Mouse (Mus musculus) hindbrain, embryonic 12.5 days (tissue): Measurements from ENCODE around the gene Ndufa6. TPM values are rescaled to one million over a fixed set of nuclear protein-coding genes. Genes with fewer than 3 reads are reported as not detected.

Experiments
- ATAC-seq: fragments of 200-750 bp; cut with Nextera tagmentation; 2 replicates; pipeline ENCODE4 v1.8.0; 2017; ENCODE audit warnings: moderate TSS enrichment; ENCODE audit not compliant: low FRiP score
- H3K27ac ChIP-seq: fragments of 300-500 bp; sonication (generic); 2 replicates; pipeline ENCODE4 v1.5.1; 2016; ENCODE audit warnings: mild to moderate bottlenecking
- H3K27me3 ChIP-seq: fragments of 300-500 bp; sonication (generic); 2 replicates; pipeline ENCODE4 v1.6.1; 2016; ENCODE audit warnings: mild to moderate bottlenecking
- H3K36me3 ChIP-seq: fragments of 300-500 bp; sonication (generic); 2 replicates; pipeline ENCODE4 v1.6.1; 2016; ENCODE audit warnings: mild to moderate bottlenecking
- H3K4me1 ChIP-seq: fragments of 300-500 bp; sonication (generic); 2 replicates; pipeline ENCODE4 v1.6.1; 2016
- H3K4me2 ChIP-seq: fragments of 300-500 bp; sonication (generic); replicated peaks from 2 replicates; pipeline ENCODE4 v1.6.1; 2016; ENCODE audit warnings: mild to moderate bottlenecking
- H3K4me3 ChIP-seq: fragments of 300-500 bp; sonication (generic); 2 replicates; pipeline ENCODE4 v1.5.1; 2016; ENCODE audit warnings: mild to moderate bottlenecking
- H3K9ac ChIP-seq: fragments of 300-500 bp; sonication (generic); 2 replicates; pipeline ENCODE4 v1.6.1; 2016; ENCODE audit warnings: mild to moderate bottlenecking, moderate library complexity
- H3K9me3 ChIP-seq: fragments of 300-500 bp; sonication (generic); replicated peaks from 2 replicates; pipeline ENCODE4 v1.6.1; 2016; ENCODE audit warnings: mild to moderate bottlenecking
- whole genome bisulfite sequencing: fragments of 180-500 bp; shearing (Covaris S2); methylation state at CpG from one replicate; pipeline ENCODE4 v1.1.7; 2016; 5-methylcytosine and 5-hydroxymethylcytosine counted together
- polyA plus RNA-seq: library from polyadenylated mRNA; unstranded; fragments of >200 nt; fragmentation: Nextera tagmentation; extraction: Ambion mirVana; gene quantifications from 2 replicates; pipeline ENCODE4 v1.2.1, GENCODE M21; 2016

Ndufa6 gene
- polyA plus RNA-seq, 1 experiment from 2014 or later: 295 TPM

DNA sequence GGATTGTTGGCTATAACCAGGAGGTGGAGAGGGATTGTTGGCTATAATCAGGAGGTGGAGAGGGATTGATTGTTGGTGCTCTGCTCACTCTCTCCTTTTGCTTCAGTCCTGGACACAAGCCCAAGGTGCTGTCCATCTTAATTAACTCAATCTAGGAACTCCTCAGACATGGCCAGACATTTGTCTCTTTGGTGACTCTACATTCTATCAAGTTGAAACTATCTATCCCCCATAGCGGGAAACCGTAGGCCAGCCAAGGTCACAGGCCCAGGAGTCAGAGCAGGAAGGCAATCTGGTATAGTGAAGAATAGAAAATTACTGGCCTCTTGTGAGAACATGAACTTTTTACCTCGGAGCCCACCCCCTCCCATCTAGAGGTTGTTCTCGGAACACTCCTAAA lies 8.1 kb upstream of the Ndufa6 start:
- Histone ChIP-seq H3K27ac (no peak overlapping the region), H3K9me3 (no peaks in the 10 kb centered on the region), H3K4me1 (no peaks in the 10 kb centered on the region), H3K4me3 (no peak overlapping the region), H3K4me2 (no peak overlapping the region), H3K27me3 (no peaks in the 10 kb centered on the region), H3K36me3 (no peaks in the 10 kb centered on the region), H3K9ac (no peak overlapping the region)
- no peak for ATAC-seq
- WGBS: 87% methylated on average over 4 of the region's 4 CpGs

DNA sequence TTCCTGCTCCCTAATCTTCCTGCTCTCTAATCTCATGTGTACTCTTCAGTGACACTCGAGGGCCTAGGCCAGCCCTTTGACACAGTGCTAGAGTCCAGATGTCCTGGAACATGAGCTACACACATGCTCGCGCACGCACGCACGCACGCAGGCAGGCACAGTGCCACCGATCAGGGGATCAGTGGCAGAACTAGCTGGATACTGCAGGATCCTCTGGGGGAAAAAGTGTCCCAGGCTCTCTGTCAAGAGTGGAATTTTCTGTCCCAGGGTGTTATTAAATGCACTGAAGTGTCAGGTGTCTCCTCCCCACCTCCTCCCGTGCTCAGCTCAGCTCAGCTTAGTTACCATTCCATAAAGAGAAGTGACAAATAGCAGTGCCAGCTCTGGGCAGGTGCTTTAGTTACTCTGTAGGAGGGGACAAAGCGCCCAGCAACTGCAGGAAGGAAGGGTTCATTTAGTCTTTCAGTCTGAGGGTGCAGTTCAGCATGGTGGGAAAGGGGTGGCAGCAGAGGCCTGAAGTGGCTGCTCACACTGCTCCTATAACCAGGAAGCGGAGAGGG lies 7.4 kb upstream of the Ndufa6 start:
- Histone ChIP-seq H3K9ac (no peak overlapping the region), H3K4me1 (no peaks in the 10 kb centered on the region)
- no peak for ATAC-seq

DNA sequence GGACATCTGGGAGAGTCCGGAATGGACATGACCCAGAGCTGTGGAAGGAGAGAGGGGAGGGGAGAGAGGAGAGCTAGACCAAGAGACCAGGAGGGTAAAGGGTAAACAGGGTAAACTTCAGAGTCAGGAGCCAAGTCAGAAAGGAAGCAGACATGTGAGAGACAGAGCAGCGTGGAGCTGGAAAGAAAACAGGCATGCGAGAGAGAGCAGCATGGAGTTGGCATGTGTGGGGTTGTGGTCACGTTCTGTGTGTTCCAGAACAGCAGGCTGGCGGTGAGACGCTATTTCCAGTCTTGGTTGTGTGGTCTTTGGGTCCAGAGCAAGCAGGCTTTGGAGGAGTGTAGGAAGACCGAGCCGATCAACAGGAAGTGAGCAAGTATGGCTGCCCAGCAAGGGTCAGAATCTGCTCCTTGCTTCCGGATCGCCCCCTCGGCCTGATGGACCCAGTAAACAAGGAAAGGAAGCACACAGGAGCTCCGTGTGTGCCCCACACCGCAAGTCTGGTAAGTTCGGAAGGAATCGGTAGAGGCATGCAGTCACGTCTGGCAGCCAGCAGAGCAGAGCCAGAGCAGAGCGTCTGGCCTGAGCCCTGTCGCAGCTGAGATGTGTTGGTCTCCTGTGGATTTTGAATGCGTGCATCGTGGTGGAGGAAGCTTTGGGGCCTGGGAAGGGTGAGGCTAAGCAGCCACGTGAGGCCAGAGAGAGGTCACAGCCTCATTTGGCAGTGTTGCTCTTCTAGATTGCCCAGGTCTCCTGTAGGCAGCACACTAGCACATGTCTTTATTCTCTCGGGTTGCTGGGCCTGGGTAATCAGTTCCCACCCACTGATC lies 4.5 kb upstream of the Ndufa6 start:
- H3K4me2 ChIP-seq: no peak overlapping the region; the same call in 1 of the 2 replicates
- no peak overlapping the region for H3K4me3 ChIP-seq
- H3K36me3 ChIP-seq: no peaks in the 10 kb centered on the region
- ATAC-seq: no peak
- peaks cover 4% of the 10 kb centered on the region for H3K4me1 ChIP-seq
- no peak overlapping the region for H3K27ac ChIP-seq
- H3K27me3 ChIP-seq: no peaks in the 10 kb centered on the region
- H3K9me3 ChIP-seq: no peaks in the 10 kb centered on the region
- no peak overlapping the region for H3K9ac ChIP-seq
- WGBS: 64% methylated on average over 22 of the region's 22 CpGs

More for the DNA sequence above, 7.4 kb upstream of the Ndufa6 start:
- no peaks in the 10 kb centered on the region for H3K9me3 ChIP-seq
- H3K27me3 ChIP-seq: no peaks in the 10 kb centered on the region
- H3K4me2 ChIP-seq: no peak overlapping the region
- 79% methylated on average over 11 of the region's 11 CpGs for WGBS
- no peaks in the 10 kb centered on the region for H3K36me3 ChIP-seq
- H3K27ac ChIP-seq: no peak overlapping the region
- H3K4me3 ChIP-seq: no peak overlapping the region

- Histone ChIP-seq H3K4me2 (peak overlapping the region; percentile 90), H3K4me1 (peaks cover 22% of the 10 kb centered on the region), H3K36me3 (peaks cover 24% of the 10 kb centered on the region), H3K4me3 (peak overlapping the region; percentile 70), H3K27me3 (no peaks in the 10 kb centered on the region), H3K27ac (peak overlapping the region; percentile 90), H3K9ac (peak overlapping the region; percentile 89), H3K9me3 (no peaks in the 10 kb centered on the region)
- WGBS: 2% methylated on average over 23 of the region's 23 CpGs
- ATAC-seq: peak; percentile 66; the same call in 1 of the 2 replicates
Observed at GRCm38 (mm10) chr15:82353745-82354113, 393 bp downstream of the Ndufa6 start.

- H3K4me3 ChIP-seq: peak overlapping the region; percentile 70
- H3K27ac ChIP-seq: peak overlapping the region; percentile 90; the same call in 1 of the 2 replicates
- no peak for ATAC-seq
- H3K4me1 ChIP-seq: peaks cover 22% of the 10 kb centered on the region
- peak overlapping the region; percentile 89 for H3K9ac ChIP-seq
- no peaks in the 10 kb centered on the region for H3K27me3 ChIP-seq
- WGBS: 32% methylated on average over 14 of the region's 14 CpGs
- H3K36me3 ChIP-seq: peaks cover 29% of the 10 kb centered on the region
- peak overlapping the region; percentile 90 for H3K4me2 ChIP-seq
- no peaks in the 10 kb centered on the region for H3K9me3 ChIP-seq
Observed at GRCm38 (mm10) chr15:82353078-82353744, 911 bp downstream of the Ndufa6 start.

DNA sequence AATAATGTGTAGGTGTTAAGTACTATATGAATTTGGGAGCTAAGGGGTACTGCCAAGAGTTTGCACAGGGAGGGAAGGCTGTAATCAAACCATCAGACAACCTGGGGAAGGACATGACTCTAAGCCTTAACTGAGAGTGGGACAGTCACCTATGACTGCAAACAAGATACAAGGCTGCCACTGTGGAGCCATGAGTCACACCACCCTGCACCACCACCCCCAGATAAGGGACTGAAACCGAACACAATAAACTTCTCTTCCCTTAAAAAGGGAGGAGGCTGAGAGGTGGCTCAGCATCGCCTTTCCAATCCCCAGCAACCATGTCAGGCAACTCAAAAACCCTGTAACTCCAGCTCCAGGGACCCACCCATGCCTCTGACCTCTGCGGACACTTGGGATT lies 2.6 kb downstream of the Ndufa6 start:
- H3K4me2 ChIP-seq: no peak overlapping the region
- no peaks in the 10 kb centered on the region for H3K9me3 ChIP-seq
- no peak for ATAC-seq
- no peaks in the 10 kb centered on the region for H3K27me3 ChIP-seq
- peaks cover 35% of the 10 kb centered on the region for H3K4me1 ChIP-seq
- no peak overlapping the region for H3K27ac ChIP-seq
- peaks cover 36% of the 10 kb centered on the region for H3K36me3 ChIP-seq
- H3K9ac ChIP-seq: no peak overlapping the region
- WGBS: 90% methylated on average over 3 of the region's 3 CpGs
- H3K4me3 ChIP-seq: no peak overlapping the region

DNA sequence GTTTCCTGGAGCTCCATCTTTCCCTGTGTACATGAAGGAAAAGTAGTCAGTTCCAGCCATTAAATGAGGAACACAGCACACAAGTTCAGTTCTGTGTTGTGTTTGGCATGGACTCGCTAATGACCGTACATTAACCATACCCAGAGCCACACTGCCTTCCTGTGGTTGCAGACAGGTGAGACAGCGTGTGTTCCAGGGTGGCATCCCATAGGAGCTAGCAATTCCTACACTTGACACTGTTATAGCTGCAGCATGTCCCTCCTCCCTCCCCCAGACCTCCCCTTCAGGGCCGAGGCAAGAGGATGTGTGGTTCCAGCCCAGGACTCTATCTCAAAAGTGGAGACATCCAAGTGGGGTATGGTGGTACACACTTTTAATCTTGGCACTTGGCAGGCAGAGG lies 3.8 kb downstream of the Ndufa6 start:
- no peak overlapping the region for H3K9ac ChIP-seq
- ATAC-seq: no peak
- no peaks in the 10 kb centered on the region for H3K27me3 ChIP-seq
- no peaks in the 10 kb centered on the region for H3K9me3 ChIP-seq
- 88% methylated on average over 4 of the region's 4 CpGs for WGBS
- no peak overlapping the region for H3K4me2 ChIP-seq
- peaks cover 36% of the 10 kb centered on the region for H3K36me3 ChIP-seq
- H3K4me1 ChIP-seq: peaks cover 35% of the 10 kb centered on the region
- no peak overlapping the region for H3K4me3 ChIP-seq
- no peak overlapping the region for H3K27ac ChIP-seq

GRCm38 (mm10) chr15:82348999-82349341 lies 5.2 kb downstream of the Ndufa6 start:
- no peak for ATAC-seq
- no peak overlapping the region for H3K4me2 ChIP-seq
- H3K27me3 ChIP-seq: no peaks in the 10 kb centered on the region
- H3K36me3 ChIP-seq: peaks cover 36% of the 10 kb centered on the region
- no peak overlapping the region for H3K27ac ChIP-seq
- WGBS: 91% methylated on average over 2 of the region's 2 CpGs
- peaks cover 31% of the 10 kb centered on the region for H3K4me1 ChIP-seq
- H3K4me3 ChIP-seq: no peak overlapping the region
- no peaks in the 10 kb centered on the region for H3K9me3 ChIP-seq
- H3K9ac ChIP-seq: no peak overlapping the region

DNA sequence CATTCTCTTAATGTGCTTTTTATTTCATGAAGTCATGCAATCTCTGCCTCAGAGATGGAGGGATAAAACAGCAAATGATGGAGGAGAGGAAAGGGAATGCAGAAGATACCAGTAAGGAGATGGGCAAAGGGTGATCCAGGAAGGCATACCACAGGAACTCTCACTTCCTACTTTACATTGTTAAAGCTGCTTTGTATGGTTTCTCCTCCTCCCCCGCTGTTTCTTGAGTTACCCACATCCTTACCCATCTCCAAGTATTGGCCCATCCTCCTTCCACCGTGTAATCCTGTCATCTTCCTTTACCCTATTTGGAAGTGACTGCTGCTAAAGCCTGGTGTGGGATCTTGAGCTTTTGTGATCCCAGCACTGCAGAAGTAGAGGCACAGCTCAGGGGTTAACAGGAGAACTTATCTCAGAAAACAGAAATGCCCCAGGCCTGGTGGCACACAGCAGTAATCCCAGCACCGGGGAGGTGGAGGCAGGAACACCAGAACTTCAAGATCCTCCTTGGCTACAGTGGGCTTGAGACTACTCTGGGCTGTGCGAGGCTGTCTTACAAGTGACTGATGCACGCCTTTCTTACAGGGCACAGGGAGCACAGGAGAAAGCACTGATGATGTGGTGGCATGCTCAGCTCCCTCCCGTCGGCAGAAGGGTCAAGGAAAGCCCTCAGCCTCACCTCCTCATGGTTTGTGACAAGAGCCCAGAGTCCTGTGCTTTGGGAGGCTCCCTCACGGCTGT lies 5.7 kb downstream of the Ndufa6 start:
- no peak overlapping the region for H3K27ac ChIP-seq
- H3K27me3 ChIP-seq: no peaks in the 10 kb centered on the region
- peaks cover 30% of the 10 kb centered on the region for H3K4me1 ChIP-seq
- ATAC-seq: no peak
- H3K36me3 ChIP-seq: peaks cover 36% of the 10 kb centered on the region
- no peak overlapping the region for H3K9ac ChIP-seq
- 88% methylated on average over 8 of the region's 8 CpGs for WGBS
- H3K4me2 ChIP-seq: no peak overlapping the region
- H3K9me3 ChIP-seq: no peaks in the 10 kb centered on the region
- H3K4me3 ChIP-seq: no peak overlapping the region

DNA sequence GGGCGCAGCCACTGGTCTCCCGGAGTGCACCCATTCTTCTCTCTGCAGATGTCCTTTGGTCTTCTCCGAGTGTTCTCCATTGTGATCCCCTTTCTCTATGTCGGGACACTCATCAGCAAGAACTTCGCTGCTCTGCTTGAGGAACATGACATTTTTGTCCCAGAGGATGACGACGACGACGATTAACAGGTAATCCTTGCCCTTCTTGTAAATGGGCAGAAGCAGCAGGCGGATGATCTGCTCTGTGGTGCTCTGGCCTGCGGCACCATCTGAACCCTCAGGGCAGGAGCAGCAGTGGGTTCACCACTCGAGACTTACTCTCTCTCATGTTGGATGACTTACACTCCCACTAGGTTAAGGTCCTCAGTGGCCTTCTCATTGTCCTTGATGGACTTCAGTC lies 6.3 kb downstream of the Ndufa6 start:
- ATAC-seq: no peak
- H3K9me3 ChIP-seq: no peaks in the 10 kb centered on the region
- WGBS: 93% methylated on average over 12 of the region's 12 CpGs
- H3K4me1 ChIP-seq: peaks cover 24% of the 10 kb centered on the region
- H3K36me3 ChIP-seq: peaks cover 36% of the 10 kb centered on the region
- H3K9ac ChIP-seq: no peak overlapping the region
- H3K27me3 ChIP-seq: no peaks in the 10 kb centered on the region
- no peak overlapping the region for H3K27ac ChIP-seq
- no peak overlapping the region for H3K4me3 ChIP-seq
- no peak overlapping the region for H3K4me2 ChIP-seq

- peak overlapping the region; percentile 68; the same call in 1 of the 2 replicates for H3K9ac ChIP-seq
- H3K4me1 ChIP-seq: peaks cover 21% of the 10 kb centered on the region
- no peak overlapping the region for H3K27ac ChIP-seq
- peak overlapping the region; percentile 69 for H3K4me2 ChIP-seq
- H3K27me3 ChIP-seq: no peaks in the 10 kb centered on the region
- H3K4me3 ChIP-seq: peak overlapping the region; percentile 64
- ATAC-seq: no peak
- peaks cover 36% of the 10 kb centered on the region for H3K36me3 ChIP-seq
- no peaks in the 10 kb centered on the region for H3K9me3 ChIP-seq
- WGBS: 80% methylated on average over 4 of the region's 4 CpGs
Observed at GRCm38 (mm10) chr15:82347303-82347676, 6.8 kb downstream of the Ndufa6 start.
